Mouse (Mus musculus) neural tube, embryonic 14.5 days (tissue): ENCODE results near the gene Nr2c1. TPM values are rescaled to one million over a fixed set of nuclear protein-coding genes. Genes with fewer than 3 reads are reported as not detected.

ENCODE experiments used
- ATAC-seq: fragments of 200-750 bp; cut with Nextera tagmentation; 2 replicates; pipeline ENCODE4 v1.8.0; 2017; ENCODE audit warnings: low read depth, mild to moderate bottlenecking, moderate TSS enrichment, moderate library complexity
- H3K27ac ChIP-seq: fragments of 300-500 bp; sonication (generic); 2 replicates; pipeline ENCODE4 v1.5.1; 2014; ENCODE audit warnings: low read depth, mild to moderate bottlenecking, control low read depth, low read length, moderate library complexity, mixed read lengths
- H3K27me3 ChIP-seq: fragments of 300-500 bp; sonication (generic); 2 replicates; pipeline ENCODE4 v1.6.1; 2014; ENCODE audit warnings: low read length; ENCODE audit not compliant: control insufficient read depth, insufficient read depth
- H3K36me3 ChIP-seq: fragments of 300-500 bp; sonication (generic); 2 replicates; pipeline ENCODE4 v1.6.1; 2014; ENCODE audit warnings: low read length, mixed read lengths; ENCODE audit not compliant: control insufficient read depth, insufficient read depth
- H3K4me1 ChIP-seq: fragments of 300-500 bp; sonication (generic); 2 replicates; pipeline ENCODE4 v1.6.1; 2014; ENCODE audit warnings: low read length; ENCODE audit not compliant: control insufficient read depth, insufficient read depth
- H3K4me2 ChIP-seq: fragments of 300-500 bp; sonication (generic); 2 replicates; pipeline ENCODE4 v1.6.1; 2014; ENCODE audit warnings: mild to moderate bottlenecking, low read depth, low read length, control low read depth
- H3K4me3 ChIP-seq: fragments of 300-500 bp; sonication (generic); 2 replicates; pipeline ENCODE4 v1.5.1; 2014; ENCODE audit warnings: low read depth, low read length, control low read depth, mixed read lengths
- H3K9ac ChIP-seq: fragments of 300-500 bp; sonication (generic); replicated peaks from 2 replicates; pipeline ENCODE4 v1.6.1; 2014; ENCODE audit warnings: low read depth, mild to moderate bottlenecking, control low read depth, low read length, mixed read lengths
- H3K9me3 ChIP-seq: fragments of 300-500 bp; sonication (generic); 2 replicates; pipeline ENCODE4 v1.6.1; 2016; ENCODE audit warnings: low read length; ENCODE audit not compliant: control insufficient read depth
- WGBS: fragments of 180-500 bp; shearing (Covaris S2); extraction: QIAGEN DNeasy Blood & Tissue Kit; methylation state at CpG from one replicate; pipeline ENCODE4 v1.1.7; 2014; 5-methylcytosine and 5-hydroxymethylcytosine counted together
- polyA plus RNA-seq: library from polyadenylated mRNA; unstranded; fragments of >200 nt; fragmentation: Nextera tagmentation; extraction: Ambion mirVana; gene quantifications from 2 replicates; pipeline ENCODE4 v1.2.1, GENCODE M21; 2014

Nr2c1 gene
- polyA plus RNA-seq, 1 experiment from 2014 or later, result 8.4 TPM

DNA sequence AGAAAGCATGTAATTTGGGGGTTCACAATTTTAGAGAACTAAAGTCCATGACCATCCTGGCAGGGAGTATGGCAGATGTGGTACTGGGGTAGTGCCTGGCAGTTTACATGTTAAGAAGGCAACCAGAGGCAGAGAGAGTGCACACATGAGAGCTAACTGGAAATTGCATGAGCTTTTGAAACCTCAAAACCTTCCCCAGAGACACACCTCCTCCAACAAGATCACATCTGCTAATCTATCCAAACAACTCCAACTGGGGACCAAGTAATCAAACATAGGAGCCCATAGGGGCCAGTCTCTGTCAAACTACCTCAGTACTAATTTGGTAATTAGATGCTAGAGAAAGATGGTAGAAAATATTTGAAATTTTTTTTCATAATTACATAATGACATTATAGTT, 6.0 kb downstream of the Nr2c1 start:
- peaks cover 8% of the 10 kb centered on the region; the same call in 1 of the 2 replicates for H3K4me1 ChIP-seq
- H3K9me3 ChIP-seq, result no peaks in the 10 kb centered on the region
- H3K36me3 ChIP-seq, result peaks cover 9% of the 10 kb centered on the region; the same call in 1 of the 2 replicates
- H3K27ac ChIP-seq, result no peak overlapping the region
- no peak overlapping the region for H3K4me2 ChIP-seq
- no peaks in the 10 kb centered on the region for H3K27me3 ChIP-seq
- H3K9ac ChIP-seq, result no peak overlapping the region
- H3K4me3 ChIP-seq, result no peak overlapping the region
- 0 out of 2 replicates have a peak, but pooled peaks have one; percentile 24 for ATAC-seq

GRCm38 (mm10) chr10:94158962-94159361, 11.1 kb downstream of the Nr2c1 start:
- 92% methylated on average over 6 of the region's 6 CpGs for WGBS
- Histone ChIP-seq H3K27me3 (no peaks in the 10 kb centered on the region), H3K9me3 (no peaks in the 10 kb centered on the region), H3K4me3 (no peak overlapping the region), H3K9ac (no peak overlapping the region), H3K4me1 (no peaks in the 10 kb centered on the region), H3K36me3 (peaks cover 17% of the 10 kb centered on the region; the same call in 1 of the 2 replicates), H3K27ac (no peak overlapping the region), H3K4me2 (no peak overlapping the region)
- no peak for ATAC-seq

- ATAC-seq, result no peak
- H3K4me1 ChIP-seq, result no peaks in the 10 kb centered on the region
- H3K9ac ChIP-seq, result no peak overlapping the region
- H3K4me3 ChIP-seq, result no peak overlapping the region
- 92% methylated on average over 4 of the region's 4 CpGs for WGBS
- no peaks in the 10 kb centered on the region for H3K27me3 ChIP-seq
- no peak overlapping the region for H3K4me2 ChIP-seq
- H3K36me3 ChIP-seq, result peaks cover 21% of the 10 kb centered on the region; the same call in 1 of the 2 replicates
- no peak overlapping the region for H3K27ac ChIP-seq
- no peaks in the 10 kb centered on the region for H3K9me3 ChIP-seq
Measured at GRCm38 (mm10) chr10:94159406-94159805, 11.6 kb downstream of the Nr2c1 start.

- Histone ChIP-seq H3K4me1 (no peaks in the 10 kb centered on the region), H3K4me2 (no peak overlapping the region), H3K27me3 (no peaks in the 10 kb centered on the region), H3K36me3 (peaks cover 30% of the 10 kb centered on the region), H3K9me3 (no peaks in the 10 kb centered on the region), H3K4me3 (no peak overlapping the region), H3K9ac (no peak overlapping the region), H3K27ac (no peak overlapping the region)
- 88% methylated on average over 5 of the region's 5 CpGs for WGBS
- ATAC-seq, result no peak
Measured at GRCm38 (mm10) chr10:94161051-94161765, 13.4 kb downstream of the Nr2c1 start.

GRCm38 (mm10) chr10:94162031-94162430, 14.2 kb downstream of the Nr2c1 start:
- H3K4me2 ChIP-seq, result no peak overlapping the region
- 94% methylated on average over 7 of the region's 7 CpGs for WGBS
- no peak for ATAC-seq
- H3K27ac ChIP-seq, result no peak overlapping the region
- no peaks in the 10 kb centered on the region for H3K27me3 ChIP-seq
- H3K4me1 ChIP-seq, result no peaks in the 10 kb centered on the region
- no peak overlapping the region for H3K9ac ChIP-seq
- H3K9me3 ChIP-seq, result no peaks in the 10 kb centered on the region
- no peak overlapping the region for H3K4me3 ChIP-seq
- H3K36me3 ChIP-seq, result peaks cover 28% of the 10 kb centered on the region

DNA sequence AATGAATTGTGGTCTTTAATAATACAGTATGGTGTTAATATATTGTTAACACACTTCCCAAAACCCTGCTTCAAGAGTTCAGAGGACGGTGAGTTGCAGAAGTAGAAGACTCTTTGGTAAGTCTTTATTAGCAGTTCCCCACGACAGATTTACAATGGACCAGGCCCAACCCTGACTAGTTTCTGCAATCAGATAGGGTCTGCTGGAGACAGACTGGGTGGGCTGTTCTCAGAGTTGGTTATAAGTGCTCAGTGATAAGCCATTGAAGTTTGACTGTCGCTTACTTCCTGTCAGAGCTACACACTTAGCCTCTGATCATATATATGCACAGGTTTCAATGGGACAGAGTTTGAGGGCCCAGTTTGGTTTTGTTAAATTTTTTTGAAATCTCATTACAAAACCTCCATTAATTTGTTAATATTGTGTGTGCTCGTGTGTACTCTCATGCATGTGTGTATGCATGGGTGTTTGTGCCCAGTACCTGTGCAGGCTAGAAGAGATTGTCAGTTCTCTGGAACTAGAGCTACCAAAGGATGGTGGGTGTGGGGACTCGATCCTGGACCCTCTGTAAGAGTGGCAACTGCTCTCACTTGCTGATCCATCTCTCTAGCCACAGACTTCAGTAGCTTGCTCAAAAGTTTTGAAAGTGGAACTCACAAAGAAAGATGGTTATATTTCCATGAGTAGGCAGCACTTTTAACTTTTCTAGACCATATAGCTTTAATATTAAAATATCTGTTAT, 16.5 kb downstream of the Nr2c1 start:
- WGBS, result 84% methylated on average over 5 of the region's 5 CpGs
- peaks cover 32% of the 10 kb centered on the region for H3K36me3 ChIP-seq

DNA sequence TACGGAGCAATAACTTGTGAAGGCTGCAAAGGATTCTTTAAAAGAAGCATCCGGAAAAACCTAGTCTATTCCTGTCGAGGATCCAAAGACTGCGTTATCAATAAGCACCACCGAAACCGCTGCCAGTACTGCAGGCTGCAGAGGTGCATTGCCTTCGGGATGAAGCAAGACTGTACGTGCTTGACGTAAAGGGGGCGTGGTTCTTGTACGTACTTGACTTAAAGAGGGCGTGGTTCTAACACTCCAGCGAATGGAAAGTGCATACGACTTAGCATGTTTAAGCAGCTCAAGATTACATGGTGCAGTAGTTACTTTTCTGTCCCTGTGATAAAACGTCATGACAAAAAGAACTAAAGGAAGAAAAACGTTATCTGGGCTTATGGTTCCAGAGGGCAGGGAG, 17.6 kb downstream of the Nr2c1 start:
- peaks cover 37% of the 10 kb centered on the region for H3K36me3 ChIP-seq
- H3K4me3 ChIP-seq, result no peak overlapping the region
- no peak overlapping the region for H3K4me2 ChIP-seq
- H3K27me3 ChIP-seq, result no peaks in the 10 kb centered on the region
- ATAC-seq, result no peak
- H3K27ac ChIP-seq, result no peak overlapping the region
- 93% methylated on average over 16 of the region's 16 CpGs for WGBS
- no peaks in the 10 kb centered on the region for H3K4me1 ChIP-seq
- no peak overlapping the region for H3K9ac ChIP-seq
- H3K9me3 ChIP-seq, result no peaks in the 10 kb centered on the region

More for the DNA sequence above, 16.5 kb downstream of the Nr2c1 start:
- Histone ChIP-seq H3K27me3 (no peaks in the 10 kb centered on the region), H3K4me2 (no peak overlapping the region), H3K4me3 (no peak overlapping the region), H3K27ac (no peak overlapping the region), H3K9me3 (no peaks in the 10 kb centered on the region), H3K9ac (no peak overlapping the region), H3K4me1 (no peaks in the 10 kb centered on the region)
- ATAC-seq, result no peak

- no peaks in the 10 kb centered on the region for H3K27me3 ChIP-seq
- no peak overlapping the region for H3K4me2 ChIP-seq
- no peaks in the 10 kb centered on the region for H3K9me3 ChIP-seq
- H3K4me1 ChIP-seq, result peaks cover 2% of the 10 kb centered on the region; the same call in 1 of the 2 replicates
- 41% methylated on average over 11 of the region's 11 CpGs for WGBS
- no peak overlapping the region for H3K27ac ChIP-seq
- H3K9ac ChIP-seq, result no peak overlapping the region
- peaks cover 37% of the 10 kb centered on the region for H3K36me3 ChIP-seq
- H3K4me3 ChIP-seq, result no peak overlapping the region
- no peak for ATAC-seq
Measured at GRCm38 (mm10) chr10:94167051-94167750, 19.4 kb downstream of the Nr2c1 start.
